Mouse (Mus musculus): ENCODE results near the gene Cdc25b.

- TF ChIP-seq GATA1 (IDR thresholded peaks at IDR 0.05; ENCODE audit: borderline replicate concordance, low read length) = no peak
- no peak for TF ChIP-seq FLI1 (IDR thresholded peaks at IDR 0.05; ENCODE audit: low read length)
Observed at GRCm38 (mm10) chr2:131233307-131234126, 46.8 kb downstream of the Cdc25b start, which contains the start of gene Mavs.

Measured in megakaryocyte, embryonic 14.5 days (primary cell).